Mouse (Mus musculus): ENCODE measurements around the gene Glp2r. TPM values are rescaled to one million over a fixed set of nuclear protein-coding genes. Genes with fewer than 3 reads are reported as not detected.

Glp2r gene
- polyA plus RNA-seq, 1 experiment from 2014 or later = 0.13 TPM

DNA sequence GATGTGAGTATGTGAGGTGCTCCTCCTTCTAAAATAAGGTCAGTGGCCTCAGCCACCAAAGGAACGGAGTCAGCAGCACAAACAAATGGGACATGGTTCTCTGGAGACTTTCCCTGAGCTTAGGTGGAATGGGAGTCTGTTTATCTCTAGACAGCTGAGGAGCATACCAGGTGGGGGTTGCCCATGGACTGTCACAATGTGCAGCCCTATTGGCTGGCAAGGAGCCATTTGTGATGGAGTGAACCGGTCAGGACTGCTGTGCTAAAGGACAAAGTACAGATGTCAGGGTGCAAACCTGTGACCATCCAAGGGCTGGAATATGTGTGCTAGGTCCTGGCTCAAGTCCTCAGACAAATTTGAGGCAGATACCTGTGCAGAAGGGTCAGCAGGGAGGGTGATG is 142.4 kb downstream of the Glp2r start:
- H3K4me3 ChIP-seq (ENCODE audit: low read depth, low read length) = no peak overlapping the region
- 56% methylated on average over 2 of the region's 2 CpGs for WGBS
- no peaks in the 10 kb centered on the region for H3K36me3 ChIP-seq (ENCODE audit: control insufficient read depth, insufficient read depth, low read length)
- no peak overlapping the region for H3K4me2 ChIP-seq (replicated peaks; ENCODE audit: low read depth, low read length)
- no peak overlapping the region for H3K27ac ChIP-seq (ENCODE audit: low read length)
- ATAC-seq (ENCODE audit: insufficient number of reproducible peaks, insufficient read depth, low FRiP score, low read depth) = no peak
- no peaks in the 10 kb centered on the region for H3K4me1 ChIP-seq (ENCODE audit: control insufficient read depth, insufficient read depth, low read length)
- H3K27me3 ChIP-seq (ENCODE audit: control insufficient read depth, insufficient read depth, low read length) = no peaks in the 10 kb centered on the region
- no peaks in the 10 kb centered on the region for H3K9me3 ChIP-seq (ENCODE audit: control insufficient read depth, low read depth, low read length)
- no peak overlapping the region for H3K9ac ChIP-seq (replicated peaks; ENCODE audit: low read depth, low read length)

DNA sequence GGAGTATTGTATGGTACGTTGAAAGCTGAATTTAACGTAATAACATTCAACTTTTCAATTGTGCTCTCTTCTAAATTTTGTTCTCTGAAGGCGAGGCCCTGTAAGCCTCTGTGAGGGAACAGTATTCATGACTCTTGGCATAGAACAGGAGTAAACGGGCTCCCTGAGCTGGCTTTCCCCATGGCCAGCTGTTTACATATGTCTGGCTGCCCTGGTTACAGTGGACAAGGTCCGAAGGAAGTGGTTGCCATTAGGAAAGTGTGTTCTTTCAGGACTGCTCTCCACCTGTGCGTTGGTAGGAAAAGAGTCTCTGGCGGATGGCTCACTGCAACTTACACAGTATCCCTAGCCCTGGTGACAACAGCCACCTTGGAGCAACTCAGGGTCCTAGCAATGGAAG is 143.8 kb downstream of the Glp2r start:
- no peak overlapping the region for H3K4me2 ChIP-seq (replicated peaks; ENCODE audit: low read depth, low read length)
- no peak for ATAC-seq (ENCODE audit: insufficient number of reproducible peaks, insufficient read depth, low FRiP score, low read depth)
- no peaks in the 10 kb centered on the region for H3K36me3 ChIP-seq (ENCODE audit: control insufficient read depth, insufficient read depth, low read length)
- WGBS = 86% methylated on average over 7 of the region's 7 CpGs
- H3K27me3 ChIP-seq (ENCODE audit: control insufficient read depth, insufficient read depth, low read length) = no peaks in the 10 kb centered on the region
- no peak overlapping the region for H3K9ac ChIP-seq (replicated peaks; ENCODE audit: low read depth, low read length)
- H3K4me3 ChIP-seq (ENCODE audit: low read depth, low read length) = no peak overlapping the region
- H3K27ac ChIP-seq (ENCODE audit: low read length) = no peak overlapping the region
- H3K9me3 ChIP-seq (ENCODE audit: control insufficient read depth, low read depth, low read length) = no peaks in the 10 kb centered on the region
- H3K4me1 ChIP-seq (ENCODE audit: control insufficient read depth, insufficient read depth, low read length) = no peaks in the 10 kb centered on the region

- H3K27me3 ChIP-seq (ENCODE audit: control insufficient read depth, insufficient read depth, low read length) = no peaks in the 10 kb centered on the region
Observed at GRCm38 (mm10) chr11:67622340-67622739, 148.6 kb downstream of the Glp2r start.

GRCm38 (mm10) chr11:67616557-67617239 is 154.3 kb downstream of the Glp2r start:
- no peaks in the 10 kb centered on the region for H3K27me3 ChIP-seq (ENCODE audit: control insufficient read depth, insufficient read depth, low read length)
- H3K9ac ChIP-seq (replicated peaks; ENCODE audit: low read depth, low read length) = no peak overlapping the region
- no peaks in the 10 kb centered on the region for H3K4me1 ChIP-seq (ENCODE audit: control insufficient read depth, insufficient read depth, low read length)
- no peak overlapping the region for H3K27ac ChIP-seq (ENCODE audit: low read length)
- WGBS = 82% methylated on average over 13 of the region's 13 CpGs
- H3K4me3 ChIP-seq (ENCODE audit: low read depth, low read length) = no peak overlapping the region
- no peaks in the 10 kb centered on the region for H3K36me3 ChIP-seq (ENCODE audit: control insufficient read depth, insufficient read depth, low read length)
- H3K4me2 ChIP-seq (replicated peaks; ENCODE audit: low read depth, low read length) = no peak overlapping the region
- no peak for ATAC-seq (ENCODE audit: insufficient number of reproducible peaks, insufficient read depth, low FRiP score, low read depth)
- no peaks in the 10 kb centered on the region for H3K9me3 ChIP-seq (ENCODE audit: control insufficient read depth, low read depth, low read length)

More at GRCm38 (mm10) chr11:67622340-67622739, 148.6 kb downstream of the Glp2r start:
- no peak for ATAC-seq (ENCODE audit: insufficient number of reproducible peaks, insufficient read depth, low FRiP score, low read depth)
- Histone ChIP-seq H3K27ac (ENCODE audit: low read length) (no peak overlapping the region), H3K4me2 (replicated peaks; ENCODE audit: low read depth, low read length) (no peak overlapping the region), H3K4me1 (ENCODE audit: control insufficient read depth, insufficient read depth, low read length) (no peaks in the 10 kb centered on the region), H3K36me3 (ENCODE audit: control insufficient read depth, insufficient read depth, low read length) (no peaks in the 10 kb centered on the region), H3K9me3 (ENCODE audit: control insufficient read depth, low read depth, low read length) (no peaks in the 10 kb centered on the region), H3K4me3 (ENCODE audit: low read depth, low read length) (no peak overlapping the region), H3K9ac (replicated peaks; ENCODE audit: low read depth, low read length) (no peak overlapping the region)
- WGBS = 85% methylated on average over 7 of the region's 7 CpGs

DNA sequence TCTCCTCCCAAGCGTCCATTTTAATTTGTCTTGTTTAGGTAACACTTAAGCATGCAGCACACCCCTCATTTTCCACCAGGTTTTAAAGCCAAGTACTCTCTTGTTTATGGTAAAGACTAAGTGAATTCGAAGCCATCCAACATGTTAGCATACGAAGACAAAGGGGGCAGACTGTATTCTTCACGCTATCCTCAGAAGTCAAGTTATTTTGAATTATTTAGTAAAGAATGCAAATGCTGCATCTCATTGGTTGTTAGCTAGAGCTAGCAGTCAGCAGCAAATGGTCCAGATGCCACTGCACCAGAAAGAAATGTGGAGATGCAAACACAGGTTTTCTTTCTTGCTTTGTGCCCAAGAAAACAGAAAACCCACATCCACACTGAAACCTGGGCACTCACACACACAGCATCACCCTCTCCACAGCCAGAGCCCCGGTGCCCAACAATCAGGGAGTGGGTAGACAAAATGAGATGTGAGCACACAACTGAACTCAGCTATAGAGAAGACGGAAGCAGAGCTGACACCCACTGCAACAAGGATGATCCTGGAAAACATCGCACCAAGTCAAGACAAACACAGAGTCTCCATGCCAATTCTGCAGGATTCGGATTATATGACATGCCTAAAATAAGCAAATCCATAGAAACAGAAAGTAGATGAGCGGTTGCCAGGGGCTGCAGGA is 158.7 kb downstream of the Glp2r start:
- no peaks in the 10 kb centered on the region for H3K4me1 ChIP-seq (ENCODE audit: control insufficient read depth, insufficient read depth, low read length)
- H3K27me3 ChIP-seq (ENCODE audit: control insufficient read depth, insufficient read depth, low read length) = no peaks in the 10 kb centered on the region
- H3K9me3 ChIP-seq (ENCODE audit: control insufficient read depth, low read depth, low read length) = no peaks in the 10 kb centered on the region
- no peak overlapping the region for H3K4me2 ChIP-seq (replicated peaks; ENCODE audit: low read depth, low read length)
- WGBS = 69% methylated on average over 9 of the region's 9 CpGs
- no peak for ATAC-seq (ENCODE audit: insufficient number of reproducible peaks, insufficient read depth, low FRiP score, low read depth)
- no peak overlapping the region for H3K27ac ChIP-seq (ENCODE audit: low read length)
- no peak overlapping the region for H3K9ac ChIP-seq (replicated peaks; ENCODE audit: low read depth, low read length)
- H3K4me3 ChIP-seq (ENCODE audit: low read depth, low read length) = no peak overlapping the region
- no peaks in the 10 kb centered on the region for H3K36me3 ChIP-seq (ENCODE audit: control insufficient read depth, insufficient read depth, low read length)

Other genes with a start within 250 kb of the Glp2r start
- gene Rcvrn, start 75.8 kb downstream of the Glp2r start, polyA plus RNA-seq (2014; fragmentation: Nextera tagmentation; extraction: Ambion mirVana) = not detected in 2 replicates
- gene Gsg1l2, start 3.5 kb upstream of the Glp2r start, polyA plus RNA-seq (2014; fragmentation: Nextera tagmentation; extraction: Ambion mirVana) = not detected in 2 replicates
- not detected in 2 replicates for gene Dhrs7c, start 27.0 kb upstream of the Glp2r start, polyA plus RNA-seq (2014; fragmentation: Nextera tagmentation; extraction: Ambion mirVana)
- gene Usp43, start 151.0 kb upstream of the Glp2r start, polyA plus RNA-seq (2014; fragmentation: Nextera tagmentation; extraction: Ambion mirVana) = 3.5 and 3.9 TPM in 2 replicates
- gene Cfap52, start 194.5 kb upstream of the Glp2r start, polyA plus RNA-seq (2014; fragmentation: Nextera tagmentation; extraction: Ambion mirVana) = 0.48 and 1.3 TPM in 2 replicates
- gene Stx8, start 195.0 kb upstream of the Glp2r start, polyA plus RNA-seq (2014; fragmentation: Nextera tagmentation; extraction: Ambion mirVana) = 60.4 and 68.5 TPM in 2 replicates